Mouse (Mus musculus): Measurements from ENCODE around the gene Ercc1.

The Ercc1 gene

GRCm38 (mm10) chr7:19341250-19341649 lies 3.3 kb upstream of the Ercc1 start:
- DNase-seq = no peak

DNA sequence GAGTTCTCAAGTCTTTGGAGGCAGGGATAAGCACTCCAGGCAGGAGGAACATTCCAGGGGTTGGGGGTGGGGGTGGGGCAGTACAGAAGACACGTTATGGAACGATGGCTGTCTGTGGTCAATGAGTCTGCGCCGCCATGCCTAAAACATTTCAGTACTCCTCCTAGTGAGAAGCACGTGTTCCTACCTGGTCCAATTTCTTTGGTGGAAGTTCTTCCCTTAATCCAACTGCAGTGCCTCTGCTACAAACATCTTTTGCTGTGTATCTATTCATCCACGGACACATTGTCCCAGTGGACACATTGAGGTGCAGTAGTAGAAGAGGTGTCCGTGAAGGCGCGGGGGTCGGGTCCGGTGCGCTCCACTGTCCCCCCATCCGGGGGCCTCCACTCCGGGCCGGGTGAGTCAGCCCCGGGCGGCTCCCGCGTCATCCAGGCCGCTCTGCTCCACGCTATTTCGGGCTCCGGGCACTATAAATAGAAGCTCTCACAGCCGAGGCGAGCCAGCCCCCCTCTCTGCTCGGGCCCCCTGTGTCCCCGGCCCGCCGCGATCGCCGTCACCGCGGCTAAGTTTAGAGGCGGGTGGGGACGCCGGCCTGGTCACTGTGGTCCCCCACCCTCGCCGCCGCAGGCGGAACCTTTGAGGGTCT lies 2.7 kb upstream of the Ercc1 start:
- no peak for DNase-seq

- peak; percentile 92 for DNase-seq
Observed at GRCm38 (mm10) chr7:19342481-19343027, 2.0 kb upstream of the Ercc1 start.

GRCm38 (mm10) chr7:19343210-19343808 lies 1.3 kb upstream of the Ercc1 start:
- DNase-seq = peak; percentile 81

GRCm38 (mm10) chr7:19344938-19345471 lies 427 bp downstream of the Ercc1 start:
- peak; percentile 97 for DNase-seq

- no peak for DNase-seq
Observed at GRCm38 (mm10) chr7:19349188-19349915, 4.8 kb downstream of the Ercc1 start.

DNA sequence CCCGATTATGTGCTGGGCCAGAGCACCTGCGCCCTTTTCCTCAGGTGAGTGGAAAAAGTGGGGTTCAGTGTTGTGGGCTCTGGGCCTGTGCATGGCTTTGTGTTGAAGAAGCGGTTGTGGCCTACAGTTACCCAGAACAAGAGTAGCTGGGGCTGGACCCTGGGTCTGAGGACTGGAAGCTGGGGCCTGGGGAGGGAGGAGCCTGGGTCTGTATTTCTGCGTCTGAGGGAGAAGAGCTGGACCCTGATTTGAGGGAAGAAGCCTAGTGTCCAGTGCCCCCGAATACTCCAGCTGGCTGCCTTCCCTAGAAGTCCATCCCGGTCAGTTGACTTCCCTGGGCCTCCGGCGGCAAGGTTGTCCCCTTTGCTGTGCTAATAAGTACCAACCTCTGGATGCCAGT lies 5.6 kb downstream of the Ercc1 start:
- DNase-seq = no peak

DNA sequence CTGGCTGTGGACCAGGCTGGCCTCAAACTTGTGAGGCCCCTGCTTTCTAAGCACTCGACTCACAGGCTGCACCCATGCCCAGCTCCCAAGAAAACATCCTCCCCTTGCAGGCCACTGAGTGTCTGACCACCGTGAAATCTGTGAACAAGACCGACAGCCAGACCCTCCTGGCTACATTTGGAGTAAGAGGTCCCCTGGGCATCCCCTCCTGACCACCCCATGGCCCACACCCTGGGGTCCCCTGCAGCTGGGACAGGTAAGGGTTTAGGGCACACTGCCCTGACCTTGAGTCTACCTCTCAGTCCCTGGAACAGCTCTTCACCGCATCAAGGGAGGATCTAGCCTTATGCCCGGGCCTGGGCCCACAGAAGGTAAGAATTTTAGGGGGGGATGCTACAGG lies 10.4 kb downstream of the Ercc1 start:
- no peak for DNase-seq

GRCm38 (mm10) chr7:19356311-19356710 lies 11.7 kb downstream of the Ercc1 start:
- DNase-seq = no peak

- DNase-seq = no peak
Observed at GRCm38 (mm10) chr7:19357381-19358375, 13.1 kb downstream of the Ercc1 start.

DNA sequence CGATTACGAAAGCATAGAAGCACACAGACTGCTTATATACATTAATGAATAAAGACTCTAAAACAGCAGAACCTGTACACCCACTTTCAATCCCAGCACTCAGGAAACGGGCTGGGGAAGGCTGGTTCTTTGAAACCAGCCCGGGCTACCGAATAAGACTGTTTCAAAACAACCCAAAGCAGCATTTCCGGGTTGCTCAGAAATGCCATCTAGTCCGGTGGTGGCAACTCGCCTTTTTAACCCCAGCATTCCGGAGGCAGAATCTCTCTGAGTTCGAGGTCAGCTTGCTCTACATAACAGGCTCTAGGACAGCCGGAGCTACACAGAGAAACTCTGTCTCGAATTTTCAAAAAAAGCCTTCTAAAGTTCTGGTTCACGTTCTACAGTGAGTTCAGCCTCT lies 14.1 kb downstream of the Ercc1 start:
- no peak for DNase-seq

DNA sequence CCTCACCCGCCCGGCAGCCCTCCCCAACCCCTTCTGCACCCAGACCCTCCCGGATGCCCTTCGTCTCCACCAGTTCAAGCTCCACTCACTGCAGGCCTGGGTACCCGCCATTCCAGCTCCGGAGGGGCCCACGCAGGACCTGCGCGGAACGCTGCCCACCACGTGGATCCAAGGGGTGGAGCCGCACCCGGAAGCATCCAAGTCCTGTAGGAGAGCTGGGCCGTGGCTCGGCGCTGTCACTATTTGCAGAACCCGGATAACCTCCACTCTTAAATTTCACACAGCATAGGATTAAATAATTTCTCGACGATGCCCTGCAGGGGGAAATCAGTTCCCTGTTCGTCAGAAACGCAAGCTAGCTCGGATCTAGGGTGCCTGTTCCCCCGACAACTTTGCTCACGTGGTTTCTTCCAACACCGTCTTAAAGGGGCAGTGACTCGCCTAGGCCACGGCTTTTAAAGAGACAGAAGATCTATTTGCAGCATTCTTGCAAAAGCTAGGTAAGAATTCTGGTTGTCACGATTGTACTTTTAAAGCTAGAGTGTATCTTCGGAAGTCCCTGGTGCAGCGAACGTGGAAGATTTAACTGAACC lies 14.8 kb downstream of the Ercc1 start, which contains the start of the genes Cd3eap and Ppp1r13l:
TSS of gene Cd3eap (minus strand) at position 185 of the 593 bp plus-strand sequence.
TSS of gene Ppp1r13l (plus strand) at position 451 of the 593 bp plus-strand sequence.
- peak; percentile 92 for DNase-seq

DNA sequence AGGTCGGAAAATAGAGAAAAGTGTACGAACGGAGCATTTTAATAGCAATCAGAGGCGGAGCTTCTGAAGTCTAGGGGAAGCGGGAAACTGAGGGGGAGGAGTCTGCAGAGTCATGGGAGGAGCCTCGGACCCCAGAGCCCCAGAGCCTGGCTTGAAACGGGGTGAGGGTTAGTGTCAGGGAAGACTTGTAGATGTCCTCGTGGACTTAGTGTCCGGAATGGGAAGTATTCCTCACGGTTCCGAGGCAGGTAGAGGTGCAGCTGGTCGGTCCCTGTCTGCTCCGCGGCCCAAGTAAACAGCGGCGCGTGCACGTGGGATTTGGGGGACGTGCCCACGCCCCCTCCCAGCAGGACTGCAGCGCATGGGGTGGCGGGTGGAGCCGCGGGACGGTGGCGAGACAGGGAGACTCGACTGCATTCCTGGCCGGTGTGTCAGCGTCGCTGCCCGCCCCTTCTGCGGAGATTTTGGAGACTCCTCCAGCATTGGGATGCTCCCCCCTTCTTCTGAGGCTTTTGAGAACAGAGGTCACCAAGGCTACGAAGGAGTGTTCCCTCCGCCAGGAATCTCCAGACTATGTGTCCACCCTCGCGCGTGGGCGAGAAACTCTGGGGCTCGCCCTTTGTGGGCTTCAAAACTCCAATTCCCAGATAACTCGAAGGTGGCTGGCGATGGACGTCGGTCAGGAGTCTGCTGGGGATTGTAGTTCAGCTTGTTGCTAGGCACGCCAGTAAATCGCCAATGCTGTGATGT lies 15.5 kb downstream of the Ercc1 start:
- DNase-seq = peak; percentile 78

DNA sequence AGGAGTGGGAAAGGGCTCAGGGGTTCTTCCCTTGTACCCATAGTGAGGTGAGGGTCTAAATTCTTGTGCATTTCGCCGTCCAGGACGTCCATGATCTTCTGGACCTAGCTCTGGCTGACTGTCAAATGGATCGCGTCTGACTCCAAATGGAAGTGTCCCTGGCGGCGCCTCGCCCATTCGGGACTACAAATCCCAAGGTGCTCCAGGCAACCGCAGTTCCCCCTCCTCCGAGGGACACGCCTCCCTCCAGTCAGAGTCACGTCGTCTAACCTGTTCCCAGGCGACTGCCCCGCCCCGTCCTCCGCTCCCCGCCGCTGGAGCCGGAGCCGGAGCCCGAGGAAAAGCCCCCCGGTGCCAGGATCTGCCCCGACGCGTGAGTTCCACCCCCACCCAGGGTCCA lies 16.4 kb downstream of the Ercc1 start:
- DNase-seq = peak; percentile 92

GRCm38 (mm10) chr7:19361720-19362119 lies 17.1 kb downstream of the Ercc1 start:
- DNase-seq = peak; percentile 80

GRCm38 (mm10) chr7:19362276-19362675 lies 17.7 kb downstream of the Ercc1 start:
- no peak for DNase-seq

GRCm38 (mm10) chr7:19363881-19364280 lies 19.3 kb downstream of the Ercc1 start:
- peak; percentile 88 for DNase-seq

DNA sequence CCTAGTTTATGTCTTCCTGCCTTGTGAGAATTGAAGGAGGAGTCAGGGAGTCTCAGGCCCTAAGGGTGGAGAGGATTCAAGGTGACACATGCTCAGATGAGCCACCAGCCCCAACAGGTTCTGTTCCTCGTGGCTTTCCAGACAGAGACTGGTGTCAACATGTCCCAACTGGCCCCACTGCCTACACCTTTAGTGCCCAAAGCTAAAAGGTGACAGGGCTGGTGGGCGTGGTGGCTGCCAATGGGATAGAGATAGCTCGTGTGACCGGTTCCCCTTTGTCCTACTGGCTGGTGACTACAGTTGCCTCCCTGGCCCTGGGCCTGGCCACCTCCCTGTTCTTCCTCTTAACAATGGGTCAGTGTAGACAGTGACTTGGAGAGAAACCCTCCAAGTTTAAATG lies 20.8 kb downstream of the Ercc1 start:
- DNase-seq = no peak

- DNase-seq = peak; percentile 50
Observed at GRCm38 (mm10) chr7:19368380-19368779, 23.8 kb downstream of the Ercc1 start.

DNA sequence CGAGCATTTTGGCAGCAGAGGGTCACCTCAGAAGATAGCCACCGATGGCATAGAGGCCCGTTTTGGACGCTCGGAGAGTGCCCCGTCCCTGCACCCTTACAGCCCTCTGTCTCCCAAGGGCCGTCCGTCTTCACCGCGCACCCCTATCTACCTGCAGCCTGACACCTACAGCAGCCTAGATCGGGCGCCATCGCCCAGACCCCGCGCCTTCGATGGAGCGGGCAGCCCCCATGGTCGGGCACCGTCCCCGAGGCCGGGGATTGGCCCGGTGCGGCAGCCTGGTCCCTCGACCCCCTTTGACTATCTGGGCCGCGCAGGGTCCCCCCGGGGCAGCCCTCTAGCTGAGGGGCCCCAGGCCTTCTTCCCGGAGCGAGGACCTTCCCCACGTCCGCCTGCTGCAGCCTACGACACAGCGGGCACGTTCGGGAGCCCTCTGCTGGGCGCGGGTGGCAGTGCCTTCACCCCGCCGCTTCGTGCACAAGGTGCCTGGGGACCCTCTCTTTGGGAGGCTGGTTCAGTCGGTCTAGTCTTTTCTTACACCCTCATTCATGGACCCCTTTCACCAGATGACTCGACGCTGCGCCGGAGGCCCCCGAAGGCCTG lies 25.3 kb downstream of the Ercc1 start:
- peak; percentile 72 for DNase-seq

Data from kidney, adult 18-20 months (tissue).